Mouse (Mus musculus): ENCODE measurements at regions not wholly inside any gene's neighbourhood (a gene's known extent, or its start where the extent isn't known, plus 50 kb on each side); places are given as distances from the start of the nearest gene placed in this dataset.

DNA sequence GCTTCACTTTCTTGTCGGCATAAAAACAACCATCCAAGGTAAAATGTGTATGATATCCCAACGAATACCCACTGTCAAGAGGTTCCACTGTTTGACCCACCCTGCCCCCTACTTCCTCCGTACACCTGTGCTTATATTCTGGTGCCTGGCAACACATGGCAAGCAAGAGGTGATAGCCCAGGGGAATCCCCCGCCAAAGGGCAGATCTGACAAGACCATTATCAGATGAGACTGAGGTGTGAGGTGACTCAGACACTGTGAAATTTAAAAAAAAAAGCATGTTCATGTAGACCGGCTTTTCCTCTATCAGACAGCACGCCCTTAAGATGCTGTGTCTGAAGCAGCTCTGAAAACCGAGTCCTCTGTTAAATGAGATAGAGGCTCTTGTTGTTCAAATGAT is 89.4 kb upstream of the Bach2 start:
- no peak for DNase-seq (ENCODE audit: low spot score in 2 of 2)

DNA sequence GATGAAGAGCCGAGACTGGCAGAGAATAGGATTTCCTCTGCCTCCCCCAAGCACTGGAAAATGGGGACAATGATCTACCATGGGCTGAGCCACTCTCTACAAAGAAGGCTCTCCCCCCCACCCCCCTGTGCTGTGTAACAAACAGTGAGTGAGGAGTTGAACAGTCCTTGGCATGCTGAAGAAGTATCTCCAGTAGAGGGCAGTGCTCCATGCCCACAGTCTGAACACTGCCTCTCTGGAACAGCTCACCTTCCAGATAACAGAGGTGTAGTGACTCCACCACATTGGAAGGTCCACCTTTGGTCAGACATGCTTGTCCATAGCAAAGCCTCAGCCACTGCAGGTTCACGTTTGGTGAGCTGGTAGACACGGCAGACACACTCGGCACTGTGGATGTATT is 85.2 kb upstream of the Bach2 start:
- DNase-seq (ENCODE audit: low spot score in 2 of 2), result peak; percentile 14 to 34

DNA sequence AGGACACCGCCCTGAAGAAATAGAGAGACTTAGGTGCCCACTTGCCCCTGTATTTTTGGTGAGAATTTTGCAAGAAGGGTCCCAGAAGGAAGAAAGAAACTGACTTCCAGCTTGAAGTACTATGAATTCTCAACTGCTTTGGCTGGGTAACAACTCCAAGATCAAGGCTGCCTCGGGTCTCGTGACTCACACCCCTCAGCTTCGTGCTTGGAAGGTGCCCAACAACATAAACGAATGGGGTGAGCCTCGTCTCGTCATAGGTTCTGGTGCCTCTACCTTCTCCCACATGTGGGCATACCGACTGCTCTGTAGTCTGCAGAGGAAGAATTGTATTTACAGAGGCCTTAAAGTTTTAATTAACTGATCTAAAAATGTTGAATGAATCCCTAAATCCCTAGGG is 81.6 kb upstream of the Bach2 start:
- no peak for DNase-seq (ENCODE audit: low spot score in 2 of 2)

DNA sequence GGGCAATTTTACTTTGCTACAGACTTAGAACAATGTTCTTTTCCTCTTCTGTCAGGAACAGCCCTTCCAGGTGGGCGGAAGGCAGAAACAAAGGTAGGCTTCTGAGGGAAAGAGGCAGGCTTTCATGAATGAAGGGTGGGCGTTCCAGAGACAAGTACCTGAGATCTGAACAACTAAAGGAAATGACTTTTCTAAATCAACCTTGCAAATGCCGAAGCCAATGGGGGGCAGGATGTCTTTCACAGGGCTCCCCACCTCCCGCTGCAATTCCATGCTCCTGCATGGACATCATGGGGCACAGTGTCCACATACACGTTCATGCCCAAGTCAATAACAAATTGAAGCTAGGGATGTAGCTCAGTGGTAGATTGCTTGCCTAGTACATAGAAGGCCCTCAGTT is 80.2 kb upstream of the Bach2 start:
- DNase-seq (ENCODE audit: low spot score in 2 of 2), result no peak

DNA sequence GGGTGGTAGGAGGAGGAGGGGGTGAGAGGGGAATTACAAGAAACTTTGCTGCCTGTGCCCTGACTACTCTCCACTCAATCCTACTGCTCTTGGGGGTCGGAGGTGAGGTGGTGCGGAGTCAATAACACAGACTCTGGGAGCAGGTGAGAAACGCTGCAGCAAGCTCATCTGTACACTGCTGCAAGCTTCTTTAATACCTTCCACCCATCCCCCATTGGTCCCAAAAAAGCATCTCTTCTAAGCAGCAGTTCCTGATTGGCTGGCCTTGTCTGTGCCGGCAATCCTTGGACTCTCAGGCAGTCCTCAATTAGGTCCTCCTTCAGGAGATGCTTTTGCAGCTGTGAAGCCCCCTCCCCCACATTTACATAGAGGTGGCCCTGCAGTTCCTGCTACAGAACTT is 79.7 kb upstream of the Bach2 start:
- DNase-seq (ENCODE audit: low spot score in 2 of 2), result no peak

DNA sequence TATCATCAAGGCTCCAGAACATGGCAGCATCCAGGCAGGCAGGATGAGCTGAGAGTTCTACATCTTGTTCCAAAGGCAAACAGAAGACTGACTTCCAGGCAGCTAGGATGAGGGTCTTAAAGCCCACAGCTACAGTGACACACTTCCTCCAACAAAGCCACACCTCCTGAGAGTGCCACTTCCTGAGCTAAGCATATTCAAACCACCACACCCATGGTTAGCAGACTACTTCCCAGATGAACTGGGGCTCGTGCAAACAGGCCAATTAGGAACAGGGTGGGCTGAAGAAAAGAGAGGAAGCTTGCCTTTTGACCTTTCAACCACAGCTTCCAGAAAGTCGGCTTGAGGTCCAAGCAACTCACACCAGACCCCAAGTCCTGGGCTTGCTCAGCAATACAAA is 77.8 kb upstream of the Bach2 start:
- no peak for DNase-seq (ENCODE audit: low spot score in 2 of 2)

DNA sequence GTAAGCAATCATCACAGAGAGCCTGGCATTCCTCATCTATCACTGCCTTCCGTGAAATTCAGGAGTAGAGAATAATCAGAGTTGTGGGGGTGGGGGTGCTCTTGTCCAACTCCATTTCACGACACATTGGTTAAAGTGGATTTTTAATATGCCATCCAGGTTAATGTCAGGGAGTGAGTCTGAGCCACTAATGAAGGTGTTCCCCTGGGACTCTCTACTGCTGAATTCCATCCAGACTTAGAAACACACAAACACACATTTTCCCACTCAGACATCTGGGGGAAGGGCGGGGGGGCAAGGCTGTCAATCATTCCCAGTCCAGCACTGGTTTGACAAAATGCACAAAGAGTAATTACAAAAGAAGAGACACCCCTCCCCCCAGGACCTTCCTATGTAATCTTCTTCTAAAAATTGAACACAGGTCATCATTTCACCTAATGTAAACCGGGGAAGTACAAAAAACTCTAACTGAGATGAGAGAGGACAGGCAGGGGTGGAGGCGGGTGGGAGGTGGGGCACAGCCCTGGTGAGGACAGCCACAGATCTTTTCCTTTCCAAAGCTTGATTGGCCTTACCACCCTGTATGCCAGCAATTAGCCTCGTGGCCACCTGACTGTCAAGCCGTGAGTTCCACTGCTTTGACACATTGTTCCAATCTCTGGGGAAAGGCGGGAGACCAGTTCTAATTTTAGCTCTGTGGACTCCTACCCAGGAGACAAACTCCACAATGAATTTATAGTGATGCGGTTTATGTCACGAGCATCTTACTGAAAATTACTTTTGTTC is 76.5 kb upstream of the Bach2 start:
- no peak for DNase-seq (ENCODE audit: low spot score in 2 of 2)

DNA sequence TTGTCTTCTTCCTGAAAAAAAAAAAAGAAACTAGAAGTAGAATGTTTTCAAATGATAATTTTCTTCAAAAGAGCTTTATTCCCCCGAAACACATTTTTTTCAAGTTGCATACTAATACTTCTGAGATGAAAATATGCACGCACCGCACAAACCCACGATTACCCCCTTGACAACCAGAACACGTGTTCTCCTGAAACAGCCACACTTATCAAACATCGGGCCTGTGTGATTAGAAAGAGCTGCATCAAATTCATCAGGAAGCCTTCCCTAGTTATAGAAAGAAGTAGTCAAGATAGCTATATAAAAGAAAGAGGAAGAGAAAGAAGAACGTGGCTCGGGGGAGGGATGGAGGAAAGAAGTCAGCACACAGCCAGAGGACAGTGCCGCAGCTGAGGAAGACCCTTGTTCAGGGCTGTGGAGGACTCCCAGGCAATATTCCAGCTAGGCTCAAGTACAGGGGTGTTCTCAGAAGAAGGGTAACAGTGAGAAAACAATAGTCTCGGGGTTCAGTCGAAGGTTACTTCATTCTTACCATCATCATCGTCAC is 75.8 kb upstream of the Bach2 start:
- DNase-seq (ENCODE audit: low spot score in 2 of 2), result no peak

DNA sequence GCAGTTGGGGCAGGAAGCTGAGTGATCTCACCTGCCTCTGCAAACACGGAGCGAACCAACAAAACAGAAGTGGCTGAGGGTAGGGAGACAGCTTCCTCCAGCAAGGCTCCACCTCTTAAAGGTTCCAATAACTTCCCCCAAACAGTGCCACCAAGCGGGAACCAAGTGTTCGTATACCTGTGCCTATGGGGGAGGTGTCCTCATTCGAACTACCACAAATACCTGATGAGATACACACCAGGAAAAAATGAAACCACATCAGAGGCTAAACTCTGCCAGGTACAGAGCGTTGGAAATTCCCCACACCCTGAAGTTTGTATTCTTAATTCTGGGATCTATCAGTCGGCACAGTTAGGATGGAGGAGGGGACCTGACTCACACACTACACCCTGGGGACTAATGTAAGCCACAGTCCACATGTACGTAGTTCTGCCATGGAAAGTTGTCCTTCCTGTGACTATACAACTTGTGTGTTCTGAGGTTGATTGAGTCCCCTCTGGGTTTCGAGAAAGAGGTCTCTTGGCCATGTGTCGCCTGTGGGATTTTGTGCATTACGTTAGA is 74.4 kb upstream of the Bach2 start:
- no peak for DNase-seq (ENCODE audit: low spot score in 2 of 2)

DNA sequence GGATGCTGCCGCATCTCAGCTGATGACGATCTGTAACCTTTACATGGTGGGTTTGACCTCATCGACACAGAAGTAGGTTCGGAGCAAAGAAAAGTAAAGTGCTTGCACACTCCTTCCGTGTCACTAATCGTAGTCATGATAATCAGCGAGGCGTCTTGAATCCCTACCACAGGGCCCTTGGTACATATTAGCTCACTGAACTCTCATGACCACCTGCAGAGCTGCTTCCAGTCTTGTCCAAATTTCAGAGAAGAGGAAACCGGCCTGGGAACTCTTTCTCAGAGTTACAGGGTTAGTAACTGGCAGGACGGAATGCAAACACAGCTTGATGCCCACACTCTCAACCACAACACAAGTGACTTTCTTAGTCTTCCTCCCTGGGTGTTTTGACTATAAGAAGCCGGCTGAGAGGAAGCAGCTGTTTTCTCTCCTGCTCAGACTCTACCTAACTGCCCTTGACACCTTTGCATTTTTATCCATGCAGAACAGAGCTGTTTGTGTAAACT is 73.8 kb upstream of the Bach2 start:
- DNase-seq (ENCODE audit: low spot score in 2 of 2), result no peak

DNA sequence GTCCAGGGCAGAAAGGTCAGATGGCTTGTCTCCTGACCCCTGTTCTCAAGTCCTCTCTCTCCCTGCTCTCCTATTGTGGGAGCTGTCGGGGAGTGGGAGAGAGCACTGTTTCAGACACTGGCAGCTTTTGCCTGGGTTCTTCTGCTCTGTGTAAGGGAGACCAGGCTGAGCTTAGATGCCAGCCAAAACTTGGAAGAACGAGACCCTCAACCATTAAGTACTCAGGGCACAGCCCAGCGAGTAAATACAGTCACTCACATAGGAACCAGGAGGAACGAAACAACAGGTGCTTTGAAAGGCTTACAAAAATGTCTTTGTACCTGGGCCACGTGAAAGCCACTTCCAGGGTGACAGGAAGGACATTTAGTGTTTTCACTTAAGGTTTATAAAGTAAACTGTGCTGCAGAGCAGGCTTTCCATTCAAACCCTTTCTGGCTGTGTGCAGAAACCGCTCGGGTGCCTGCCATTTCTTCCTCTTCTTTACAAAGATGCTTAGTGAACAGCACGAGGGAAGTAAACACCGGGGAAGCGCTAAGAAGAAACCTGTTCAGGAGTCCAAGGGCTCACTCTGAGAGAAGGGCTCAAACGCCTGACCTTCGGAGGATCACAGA is 72.6 kb upstream of the Bach2 start:
- DNase-seq (ENCODE audit: low spot score in 2 of 2), result no peak

DNA sequence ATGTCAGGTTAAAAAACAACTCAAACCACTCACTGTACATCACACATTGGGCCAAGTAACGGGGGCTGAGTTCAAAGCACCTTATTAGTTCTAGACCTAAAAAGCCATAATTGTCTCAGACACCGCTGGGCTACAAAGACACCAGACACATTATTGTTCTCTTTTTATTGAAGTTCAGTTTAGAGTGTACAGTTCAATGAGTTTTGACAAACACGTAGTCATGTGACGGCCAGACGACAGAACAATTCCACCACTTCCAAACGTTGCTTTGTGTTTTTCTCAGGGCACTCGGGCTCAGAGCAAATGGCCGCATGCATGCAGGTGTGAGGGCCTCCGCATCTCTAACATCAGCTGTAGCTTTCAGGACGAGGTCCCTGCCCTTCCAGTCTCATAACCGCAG is 71.5 kb upstream of the Bach2 start:
- no peak for DNase-seq (ENCODE audit: low spot score in 2 of 2)

DNA sequence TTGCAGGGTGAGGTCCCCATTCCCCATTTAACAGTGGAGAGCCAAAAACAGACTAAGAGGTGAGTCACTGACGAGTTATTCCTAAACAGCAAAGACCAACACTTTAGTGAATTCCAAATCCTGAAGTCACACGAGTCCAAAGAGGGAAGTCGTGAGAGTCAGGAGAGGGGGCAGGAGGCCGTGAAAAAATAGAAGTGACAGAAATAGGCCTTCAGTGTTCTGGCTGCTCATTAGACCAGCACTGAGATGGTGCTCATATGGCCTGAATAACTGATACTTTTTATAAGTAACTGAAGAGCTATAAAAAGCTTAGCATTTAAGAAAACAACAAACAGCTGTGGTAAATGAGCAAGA is 68.5 kb upstream of the Bach2 start:
- DNase-seq (ENCODE audit: low spot score in 2 of 2), result no peak

DNA sequence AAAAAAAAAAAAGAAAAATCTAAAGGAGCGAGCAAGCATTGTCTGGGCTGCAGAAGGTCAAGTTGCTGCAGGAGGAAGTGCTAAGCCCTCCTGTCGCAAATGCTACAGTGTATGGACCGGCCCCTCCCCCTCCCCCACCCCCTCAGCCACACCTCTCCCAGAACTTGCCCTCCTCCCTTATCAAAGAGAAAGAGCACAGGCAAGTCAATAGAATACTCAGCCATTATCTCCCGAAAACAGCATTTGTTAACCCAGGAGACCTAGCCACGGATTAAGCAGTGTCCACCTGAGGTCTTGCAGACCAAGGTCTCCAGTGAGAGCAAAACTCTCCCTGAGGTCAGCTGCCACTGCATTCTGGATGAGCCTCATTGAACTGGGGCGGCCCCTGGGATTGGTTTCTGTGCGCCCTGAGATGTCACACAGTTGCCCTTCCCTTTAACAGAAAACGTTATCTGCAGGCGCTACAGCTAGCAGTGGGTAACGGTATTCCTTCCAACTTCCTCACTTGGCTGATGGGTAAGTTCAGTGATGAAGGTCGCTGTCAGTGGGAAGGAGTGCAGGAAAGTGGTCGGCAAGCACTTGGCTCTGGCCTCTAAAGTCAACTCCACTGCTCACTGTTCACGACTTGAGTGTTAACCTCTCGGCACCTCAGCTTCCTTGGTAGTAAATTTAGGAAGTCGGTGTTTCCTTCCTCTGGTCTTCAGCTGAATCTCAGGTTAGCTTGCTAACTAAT is 68.0 kb upstream of the Bach2 start:
- no peak for DNase-seq (ENCODE audit: low spot score in 2 of 2)

DNA sequence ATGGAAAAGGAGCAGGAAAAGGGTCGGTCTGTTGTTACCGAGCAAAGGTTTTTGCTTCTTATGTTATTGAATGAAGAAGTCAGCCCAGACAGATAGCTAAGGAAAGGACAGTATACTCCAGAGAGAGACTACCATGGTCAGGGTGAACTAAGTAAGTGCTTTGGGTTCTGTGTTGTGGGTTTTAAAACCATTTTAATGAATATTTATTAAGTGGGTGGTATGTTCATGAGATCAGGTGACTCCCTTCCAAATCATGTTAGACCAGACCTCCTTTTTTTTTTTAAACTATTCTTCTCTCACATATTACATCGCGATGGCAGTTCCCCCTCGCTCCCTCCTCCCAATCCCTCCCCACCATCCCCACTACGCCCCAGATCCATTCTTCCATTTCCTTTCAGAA is 67.3 kb upstream of the Bach2 start:
- no peak for DNase-seq (ENCODE audit: low spot score in 2 of 2)

DNA sequence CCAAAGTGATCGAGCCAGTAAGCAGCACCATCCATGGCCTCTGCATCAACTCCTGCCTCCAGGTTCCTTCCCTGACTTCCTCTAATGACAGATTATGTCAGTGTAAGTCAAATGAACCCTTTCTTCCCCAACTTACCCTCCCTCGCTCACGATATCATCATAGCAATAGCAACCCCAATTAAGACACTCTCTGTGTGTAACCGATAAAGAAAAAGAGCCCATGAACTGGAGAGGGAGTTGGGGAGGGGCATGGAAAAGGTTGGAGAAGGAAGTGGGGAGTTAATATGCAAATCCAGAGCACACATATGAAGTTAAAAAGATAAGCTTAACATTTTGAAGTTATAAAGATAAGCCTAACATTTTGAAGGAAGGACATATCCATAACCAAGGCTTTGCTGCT is 65.6 kb upstream of the Bach2 start:
- DNase-seq (ENCODE audit: low spot score in 2 of 2), result no peak

DNA sequence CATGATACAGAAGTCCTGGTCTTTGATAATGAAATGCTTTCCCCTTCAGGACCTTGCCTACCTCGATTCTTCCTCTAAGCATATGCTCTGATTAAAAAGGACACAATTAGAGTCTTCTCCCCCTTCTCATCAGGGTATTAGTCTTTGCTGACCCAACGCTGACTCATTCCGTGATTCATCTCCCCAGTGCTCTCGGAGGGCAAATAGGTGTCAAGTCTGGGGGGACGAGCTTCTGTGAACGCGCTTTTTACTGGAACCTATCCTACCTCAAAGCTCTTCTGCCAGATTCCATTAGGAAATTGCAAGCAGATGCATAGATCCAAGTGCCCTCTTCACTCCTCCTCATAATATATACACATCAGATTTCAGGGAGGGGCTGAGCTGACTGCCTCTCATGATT is 63.8 kb upstream of the Bach2 start:
- DNase-seq (ENCODE audit: low spot score in 2 of 2), result no peak

DNA sequence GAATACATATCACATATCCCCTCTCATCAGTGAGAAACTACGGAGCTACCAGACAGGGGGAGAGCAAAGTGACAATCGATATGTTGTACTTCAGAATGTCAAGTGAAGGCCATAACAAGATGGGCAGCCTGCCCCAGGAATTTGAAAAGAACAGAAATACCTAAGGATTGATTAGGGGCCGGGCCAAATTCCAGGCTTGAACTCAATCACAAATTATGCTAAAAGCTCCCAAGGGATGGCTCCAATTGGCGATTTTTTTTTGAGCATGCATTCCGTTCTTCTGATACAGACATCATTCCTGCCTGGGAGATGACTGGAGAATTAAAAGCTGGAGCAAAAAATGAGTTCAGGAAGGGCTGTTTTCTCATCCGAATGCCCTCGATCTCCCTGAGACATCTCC is 63.4 kb upstream of the Bach2 start:
- no peak for DNase-seq (ENCODE audit: low spot score in 2 of 2)

DNA sequence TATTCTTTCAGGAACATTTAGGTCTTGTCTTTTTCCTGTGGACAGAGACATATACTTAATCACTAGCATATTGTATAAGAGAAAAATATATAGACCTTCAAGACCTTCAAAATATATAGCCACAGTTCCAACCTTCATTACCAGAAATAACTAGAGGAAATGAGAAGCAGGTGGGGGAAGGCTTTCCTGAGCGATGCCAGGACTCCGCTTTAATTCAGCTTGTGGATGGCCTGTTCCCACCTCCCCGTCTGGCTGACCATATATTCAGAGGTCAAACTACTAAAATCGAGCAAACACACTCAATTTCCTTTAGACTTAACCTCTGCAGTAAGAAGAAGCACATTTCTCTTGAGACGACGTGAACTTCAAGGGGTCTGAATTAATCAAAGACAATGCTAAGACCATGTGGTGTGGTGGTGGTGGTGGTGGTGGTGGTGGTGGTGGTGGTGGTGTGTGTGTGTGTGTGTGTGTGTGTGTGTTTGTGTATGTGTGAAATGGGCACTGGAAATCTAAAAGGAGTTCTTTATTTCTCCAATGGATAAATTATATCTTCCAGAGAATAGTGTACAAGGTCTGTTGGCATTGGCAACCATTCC is 62.7 kb upstream of the Bach2 start:
- DNase-seq (ENCODE audit: low spot score in 2 of 2), result no peak

DNA sequence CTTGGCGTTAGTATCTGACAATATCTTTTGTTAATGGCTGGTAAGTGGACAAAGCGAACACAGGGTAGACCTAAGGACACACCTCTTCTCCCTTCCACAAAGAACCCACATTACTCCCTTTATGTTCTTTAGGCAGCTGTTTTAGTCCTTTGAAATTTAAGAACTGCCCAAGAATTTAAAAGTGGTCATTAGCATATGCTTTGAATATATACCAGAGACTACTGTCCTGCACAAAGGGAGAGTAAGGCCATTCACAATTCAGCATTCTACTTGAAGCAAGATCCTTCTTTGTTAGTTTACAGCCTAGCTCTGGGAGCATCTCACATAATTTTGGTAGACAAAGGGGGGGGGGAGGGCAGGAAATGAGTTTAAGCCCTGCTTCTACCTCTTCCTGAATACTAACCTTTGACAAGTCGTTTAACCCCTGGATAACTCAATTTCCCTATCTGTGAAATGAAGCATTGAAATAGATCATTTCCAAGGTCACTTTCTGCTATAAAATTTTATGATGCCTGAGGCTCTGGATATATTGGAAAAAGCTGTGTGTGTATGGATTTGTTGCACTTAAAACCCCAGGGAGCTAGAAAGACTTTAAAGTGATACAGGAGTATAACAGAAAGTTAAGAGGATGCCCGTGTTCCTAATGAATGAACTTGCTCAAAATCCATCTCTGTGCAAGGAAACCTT is 62.0 kb upstream of the Bach2 start:
- no peak for DNase-seq (ENCODE audit: low spot score in 2 of 2)
